Mouse (Mus musculus) lung, adult 2 months (tissue): Measurements from ENCODE around the gene Sepsecs.

Source experiments
- CTCF ChIP-seq: fragments of 200-500 bp; IDR thresholded peaks from 2 replicates; pipeline ENCODE4 v1.5.1; 2011; ENCODE audit warnings: mild to moderate bottlenecking, low read length, control low read depth; ENCODE audit not compliant: insufficient read depth
- POLR2A ChIP-seq: fragments of 200-500 bp; IDR thresholded peaks from 2 replicates; pipeline ENCODE4 v1.6.1; 2011; ENCODE audit warnings: low read depth, mild to moderate bottlenecking, control low read depth, low read length, borderline replicate concordance; ENCODE audit errors: extremely low read depth

DNA sequence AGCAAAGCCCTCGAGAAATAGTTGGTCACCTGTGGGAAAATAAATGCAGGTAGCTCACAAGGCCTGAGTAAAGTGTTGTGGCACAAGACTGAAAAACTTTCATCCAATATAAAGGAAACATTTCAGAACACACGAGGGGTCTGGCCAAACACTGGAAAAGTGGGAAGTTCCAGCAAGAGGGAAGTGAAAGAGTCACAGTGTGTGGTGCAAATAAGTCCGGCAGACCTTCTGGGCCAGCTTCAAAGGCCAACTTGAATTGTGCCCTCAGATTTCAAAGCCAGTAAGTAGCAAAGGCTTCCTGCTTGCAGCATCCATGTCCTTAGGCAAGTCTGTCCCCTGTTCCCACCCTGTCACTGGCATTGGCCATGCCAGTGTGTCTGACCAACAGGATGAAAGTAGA lies 7.6 kb upstream of the Sepsecs start:
- TF ChIP-seq CTCF (no peak), POLR2A (no peak)
